Mouse (Mus musculus) thymus, adult 18-20 months (tissue): ENCODE results near the gene Cers1.

ENCODE experiments used
- DNase-seq, 2 experiments: peaks; one replicate each; pipeline ENCODE4 v3.0.0; 2022; ENCODE audit warnings: mixed read lengths in 2 of 2

The Cers1 gene

DNA sequence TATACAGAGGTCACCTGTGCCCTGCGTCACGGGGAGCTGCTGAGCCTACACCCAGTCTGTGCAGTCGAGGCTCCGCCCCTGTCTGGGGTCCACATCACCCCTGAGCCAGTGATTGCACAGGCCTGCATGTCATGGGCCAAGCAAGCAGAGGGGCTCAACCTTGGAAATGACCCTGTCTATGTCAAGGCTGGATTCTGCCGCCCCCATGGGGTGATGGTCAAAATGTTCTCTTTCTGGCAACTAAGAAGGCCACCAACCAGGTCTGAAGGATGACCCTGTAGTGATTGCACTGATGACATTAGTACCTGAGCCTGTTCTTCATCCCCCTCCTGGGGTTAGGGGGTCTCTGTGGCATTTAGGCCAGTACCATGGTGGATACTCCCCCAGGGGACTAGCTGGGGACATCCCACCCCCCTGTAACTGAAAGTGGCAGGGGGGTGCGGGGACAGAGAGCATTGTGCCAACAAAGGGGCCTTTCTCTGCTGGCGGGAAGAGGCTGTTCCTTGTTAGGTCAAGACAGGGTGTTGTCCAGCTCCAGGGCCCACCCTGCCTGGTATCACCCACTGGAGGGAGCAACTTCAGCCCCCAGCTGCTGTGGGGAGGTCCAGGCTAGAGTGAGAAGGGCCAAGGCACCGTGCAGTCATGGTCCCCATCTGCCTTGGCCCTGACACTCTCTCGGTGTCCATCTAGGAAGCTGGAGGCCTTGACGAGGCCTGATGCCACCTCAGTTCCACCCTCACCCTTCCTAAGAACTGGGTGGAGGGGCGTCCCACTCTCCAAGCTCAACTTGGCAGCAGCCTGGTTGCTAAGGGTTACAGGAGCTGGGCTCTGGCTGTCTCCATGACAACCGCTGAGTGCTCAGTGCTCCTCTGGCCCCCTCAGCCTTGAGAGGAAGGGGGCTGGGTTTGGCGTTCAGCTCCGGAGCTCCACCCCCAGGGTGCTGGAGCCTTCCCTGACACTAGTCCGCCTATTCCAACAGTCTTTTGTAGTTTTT lies 1.2 kb downstream of the Cers1 start:
- no peak for DNase-seq

DNA sequence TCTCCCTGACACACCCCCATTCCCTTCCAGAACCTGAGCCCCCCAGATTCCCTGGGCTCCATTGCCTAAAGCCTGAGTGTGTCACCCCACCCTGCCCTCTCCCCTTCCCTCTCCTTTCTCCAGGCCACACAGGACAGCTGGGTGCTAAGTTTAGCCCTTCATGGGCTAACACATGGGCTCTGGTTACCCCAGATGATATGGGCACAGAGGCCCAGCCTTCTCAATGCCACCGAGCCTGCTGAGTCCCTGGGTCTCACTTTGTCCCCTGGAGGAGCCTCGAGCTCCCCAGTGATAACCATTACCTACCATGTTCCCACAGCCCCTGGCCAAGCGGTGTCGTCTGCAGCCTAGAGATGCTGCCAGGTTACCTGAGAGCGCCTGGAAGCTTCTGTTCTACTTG lies 2.3 kb downstream of the Cers1 start:
- DNase-seq, result no peak

- no peak for DNase-seq
These were observed 8.1 kb downstream of the Cers1 start for GRCm38 (mm10) chr8:70323716-70324115.

DNA sequence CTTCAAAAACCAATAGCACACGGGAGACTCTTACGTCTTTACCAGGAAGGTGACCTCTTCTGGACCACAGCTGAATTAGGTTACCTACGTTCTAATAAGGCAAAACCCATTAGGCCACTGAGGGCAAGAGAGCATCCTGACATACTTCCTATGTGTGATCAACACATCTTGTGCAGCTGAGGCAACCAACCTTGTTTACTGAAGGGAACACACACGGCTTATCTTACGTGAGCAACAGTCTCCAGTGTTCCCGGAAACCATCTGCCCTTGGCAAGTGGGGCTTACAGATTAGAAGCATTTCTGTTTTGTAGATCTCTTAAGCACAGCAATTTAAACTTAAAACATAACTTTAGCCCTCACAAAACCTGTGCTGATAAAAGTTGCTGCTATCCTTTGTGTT lies 11.9 kb downstream of the Cers1 start:
- DNase-seq, result no peak

- DNase-seq, result no peak
These were observed 13.7 kb downstream of the Cers1 start, which contains the start of gene Gdf1 for GRCm38 (mm10) chr8:70329124-70329834. Gene Gdf1 (plus strand): TSS chr8:70329817.

DNA sequence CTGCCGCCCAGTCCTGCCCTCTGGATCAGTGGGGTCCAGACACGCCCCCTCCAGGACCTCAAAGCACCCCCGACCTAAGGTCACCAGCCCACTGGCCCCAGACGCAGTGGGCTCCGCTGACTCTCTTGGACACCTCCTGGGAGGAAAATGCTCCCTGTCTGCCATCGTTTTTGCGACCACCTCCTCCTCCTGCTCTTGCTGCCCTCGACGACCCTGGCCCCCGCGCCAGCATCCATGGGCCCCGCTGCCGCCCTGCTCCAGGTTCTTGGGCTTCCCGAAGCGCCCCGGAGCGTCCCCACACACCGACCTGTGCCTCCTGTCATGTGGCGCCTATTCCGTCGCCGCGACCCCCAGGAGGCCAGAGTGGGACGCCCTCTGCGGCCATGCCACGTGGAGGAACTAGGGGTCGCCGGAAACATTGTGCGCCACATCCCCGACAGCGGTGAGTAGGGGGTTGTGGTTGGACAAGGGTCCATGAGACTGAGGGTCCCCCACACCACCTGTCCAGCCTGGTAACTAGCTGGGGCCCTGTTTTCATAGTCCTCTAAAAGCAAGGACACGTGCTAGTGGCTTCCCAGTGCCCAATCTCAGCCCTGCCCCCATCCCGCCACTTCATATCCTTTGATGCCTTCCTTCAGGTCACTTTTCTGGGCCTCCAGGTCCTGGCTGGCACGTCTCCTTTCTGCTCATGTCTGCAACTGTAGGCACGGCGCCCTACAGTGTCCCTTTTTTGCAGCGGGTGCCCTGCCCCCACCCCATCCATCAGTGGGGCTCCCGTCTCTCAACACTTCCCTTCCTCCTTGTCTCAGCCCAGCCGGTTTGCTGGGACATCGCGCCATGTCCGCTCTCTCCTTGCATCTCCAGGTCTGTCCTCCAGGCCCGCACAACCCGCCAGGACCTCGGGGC lies 14.5 kb downstream of the Cers1 start:
- no peak for DNase-seq

GRCm38 (mm10) chr8:70330741-70331364 lies 15.3 kb downstream of the Cers1 start:
- no peak for DNase-seq

GRCm38 (mm10) chr8:70331526-70331925 lies 16.0 kb downstream of the Cers1 start:
- DNase-seq, result no peak

DNA sequence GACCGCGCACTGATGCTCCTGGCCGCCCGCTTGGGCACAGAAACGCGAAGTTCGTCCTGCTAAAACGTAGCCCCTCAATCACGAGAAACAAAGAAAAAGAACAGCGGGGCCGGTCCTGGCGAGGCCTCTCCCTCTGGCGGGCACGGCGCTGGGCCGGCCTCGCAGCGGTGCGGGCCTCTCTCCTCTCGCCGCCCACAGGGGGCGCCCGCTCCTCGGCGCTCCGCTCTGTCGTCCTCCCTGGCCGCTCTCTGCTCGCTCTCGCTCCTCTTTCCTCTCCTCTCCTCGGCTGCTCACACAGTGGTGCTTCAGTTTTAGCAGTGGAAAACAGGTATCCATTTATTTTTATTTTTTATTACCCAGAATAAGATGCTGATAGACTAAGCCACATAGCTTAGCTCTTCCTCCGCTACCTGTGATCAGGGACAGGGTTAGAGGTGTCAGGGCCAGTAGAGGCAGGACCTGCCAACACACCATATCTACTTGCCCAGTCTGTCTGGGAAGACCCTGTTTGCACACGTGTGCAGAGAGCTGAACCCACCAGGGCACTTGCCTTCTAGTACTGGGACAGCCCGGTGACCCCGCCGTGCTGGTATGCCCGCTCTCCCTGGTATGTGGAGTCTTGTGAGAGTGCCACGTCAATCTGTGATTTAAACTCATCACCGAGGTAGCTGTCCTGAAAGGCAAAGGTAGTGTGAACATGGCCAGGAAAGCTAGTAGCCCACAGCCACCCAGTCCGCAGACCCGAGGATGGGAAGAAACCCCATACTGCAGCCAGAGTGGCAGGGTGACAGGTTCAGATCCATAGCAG lies 16.7 kb downstream of the Cers1 start:
- DNase-seq, result no peak

DNA sequence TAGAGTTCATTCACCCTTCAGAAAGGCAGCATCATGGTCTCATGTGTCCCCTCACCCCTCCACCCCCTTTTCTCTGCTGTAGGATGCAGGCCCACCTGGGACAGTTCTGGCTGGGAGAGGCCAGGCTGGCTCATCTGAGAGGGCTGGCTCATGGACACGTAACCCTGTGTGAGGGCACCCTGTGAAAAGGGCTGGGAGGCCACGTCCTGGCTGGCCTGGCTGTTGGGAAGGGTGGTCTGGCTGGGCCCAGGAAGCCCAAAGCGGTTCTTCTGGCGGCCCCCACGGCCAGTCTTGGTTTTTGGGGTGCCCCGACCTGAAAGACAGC lies 17.3 kb downstream of the Cers1 start:
- DNase-seq, result no peak

GRCm38 (mm10) chr8:70338931-70339330 lies 23.4 kb downstream of the Cers1 start:
- no peak for DNase-seq

DNA sequence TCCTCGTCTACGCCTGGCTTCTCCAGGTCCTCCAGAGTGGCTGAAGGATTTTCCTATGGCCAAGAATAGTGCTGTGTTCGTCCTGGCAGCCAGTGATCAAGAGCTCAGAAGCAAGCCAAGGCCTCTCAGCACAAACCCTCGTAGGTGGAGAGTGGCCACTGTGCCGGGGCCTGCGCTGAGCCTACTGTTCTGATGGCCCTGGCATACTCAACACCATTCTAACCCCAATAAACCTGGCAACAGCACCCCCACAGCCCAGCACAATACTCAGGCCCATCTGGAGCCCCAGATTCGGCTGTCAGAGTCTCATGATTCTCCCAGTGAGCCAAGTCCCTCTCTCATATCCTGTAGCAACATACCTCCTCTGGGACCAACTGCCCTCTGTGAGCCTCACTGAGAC lies 25.1 kb downstream of the Cers1 start:
- no peak for DNase-seq

DNA sequence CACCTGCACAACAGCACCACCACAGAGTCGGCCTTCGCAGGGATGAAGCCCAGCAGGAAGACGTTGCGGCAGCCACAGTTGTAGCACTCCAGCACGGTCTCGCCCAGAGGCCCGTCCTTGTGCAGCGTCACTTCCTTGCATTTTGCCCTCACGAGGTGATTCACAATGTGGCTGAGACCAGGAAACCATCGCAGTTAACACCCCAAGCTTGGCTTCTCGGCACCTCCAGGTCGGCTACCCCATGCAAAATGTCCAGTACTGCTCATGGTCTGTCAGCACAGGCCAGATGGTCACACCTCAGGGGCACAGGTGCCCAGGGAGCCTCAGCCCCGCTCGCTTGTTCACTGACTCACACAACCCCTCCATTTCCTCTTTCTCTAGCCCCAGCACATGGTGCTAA lies 26.4 kb downstream of the Cers1 start:
- DNase-seq, result no peak

DNA sequence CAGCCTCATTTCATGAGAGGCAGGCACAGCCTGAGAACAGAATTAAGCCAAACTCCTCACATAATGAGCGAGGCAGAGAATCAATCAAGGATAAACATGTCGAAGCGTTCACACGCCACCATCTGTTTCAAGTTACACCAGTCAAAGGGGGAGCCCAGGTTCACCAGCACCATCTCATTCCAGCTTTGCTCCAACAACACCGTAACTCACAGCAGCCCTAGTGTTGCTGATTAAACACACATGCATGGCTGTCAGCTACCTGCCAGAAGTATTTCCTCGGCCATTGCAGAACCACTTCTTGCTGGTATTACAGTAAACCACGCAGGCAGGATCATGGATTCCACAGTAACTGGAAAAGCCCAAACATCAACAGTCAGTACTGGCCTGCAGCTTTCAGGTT lies 27.5 kb downstream of the Cers1 start:
- DNase-seq, result no peak

DNA sequence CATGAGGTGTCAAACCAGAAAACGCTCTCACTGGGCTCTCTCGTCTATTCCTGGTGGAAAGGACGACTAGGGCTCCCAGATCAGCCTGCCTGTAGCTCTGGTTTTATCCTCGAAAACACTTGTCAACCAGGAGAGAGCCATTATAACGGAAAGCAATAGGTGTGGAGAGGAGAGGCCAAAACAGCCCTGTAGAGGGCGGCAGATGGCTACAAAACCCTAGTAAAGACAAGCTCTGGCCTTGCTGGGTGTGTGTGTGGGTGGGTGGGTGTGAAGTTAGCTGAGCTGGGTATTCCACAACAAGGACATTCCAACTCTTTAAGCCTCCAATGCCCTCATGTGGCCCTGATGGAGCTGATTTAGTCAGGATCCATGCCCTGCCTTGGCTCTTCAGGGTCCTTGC lies 28.1 kb downstream of the Cers1 start:
- DNase-seq, result no peak

GRCm38 (mm10) chr8:70344279-70344678 lies 28.7 kb downstream of the Cers1 start:
- no peak for DNase-seq

GRCm38 (mm10) chr8:70347443-70347842 lies 31.9 kb downstream of the Cers1 start:
- no peak for DNase-seq

DNA sequence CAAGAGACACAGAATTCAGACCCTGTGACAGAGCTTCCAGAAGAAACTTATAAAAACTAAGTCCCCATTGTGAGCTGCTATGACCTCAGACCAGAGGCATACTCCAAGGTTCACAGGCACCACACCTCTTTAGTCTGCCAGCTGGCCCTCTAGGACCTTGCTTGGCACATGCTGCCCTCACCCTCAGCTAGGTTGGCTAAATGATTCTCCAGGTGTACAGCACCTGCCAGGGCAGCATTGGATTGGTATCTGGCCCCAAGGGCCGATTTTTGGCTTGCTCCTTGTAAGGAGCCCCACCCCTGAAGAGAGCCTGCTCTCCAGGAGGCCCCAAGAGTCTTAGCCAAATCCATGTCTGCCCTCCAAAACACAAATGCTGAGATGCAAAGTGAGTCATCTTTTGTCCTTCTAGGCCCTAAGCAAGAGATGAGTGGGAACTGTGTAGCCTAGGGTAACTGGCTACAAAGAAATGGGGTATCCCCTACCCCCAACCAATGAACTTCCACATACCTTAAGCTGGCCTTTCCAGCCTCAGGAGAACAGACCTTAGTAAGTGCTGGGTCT lies 32.4 kb downstream of the Cers1 start:
- no peak for DNase-seq

DNA sequence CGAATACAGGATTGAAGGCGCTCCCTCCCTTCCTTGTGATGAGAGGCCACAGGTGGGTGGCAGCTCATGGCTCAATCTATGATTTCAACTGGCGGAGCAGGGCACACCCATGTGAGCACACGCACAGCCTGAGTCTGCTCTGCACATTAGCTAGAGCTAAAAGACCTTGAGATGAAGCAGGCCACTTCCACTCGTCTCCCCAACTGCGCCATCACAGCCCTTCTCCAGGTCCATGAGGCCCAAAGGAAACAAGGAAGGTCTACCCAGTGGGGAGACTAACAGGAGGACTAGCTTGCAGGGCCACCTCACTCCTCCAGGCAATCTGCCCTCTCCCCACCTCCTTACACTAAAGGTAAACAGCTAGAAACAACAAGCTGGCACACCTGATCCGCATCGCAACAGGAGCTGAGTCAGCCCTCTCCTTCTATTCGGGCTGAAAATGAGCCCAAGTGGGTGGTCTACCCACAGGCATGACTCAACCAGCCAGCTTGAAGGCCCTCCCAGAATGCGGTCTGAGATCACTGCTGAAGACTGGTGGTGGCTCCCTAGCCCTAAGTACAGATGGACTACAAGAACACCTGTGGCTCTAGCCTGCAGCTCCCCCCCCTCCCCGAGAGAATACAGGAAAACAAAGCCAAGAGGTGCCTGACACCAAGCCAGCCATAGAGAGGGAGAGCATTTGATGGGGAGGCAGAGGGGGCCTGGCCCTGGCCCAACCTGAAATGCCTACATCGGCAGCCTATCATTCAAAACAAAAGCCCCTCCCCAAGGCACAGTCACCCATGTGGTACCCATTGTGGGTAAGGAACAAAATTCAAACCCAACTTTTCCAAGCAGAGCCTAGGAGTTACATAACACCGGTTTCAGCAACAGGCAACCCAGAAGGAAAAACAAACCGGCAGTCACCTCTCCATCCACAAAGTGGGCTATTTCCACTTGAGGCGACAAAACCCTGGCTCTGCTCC lies 35.7 kb downstream of the Cers1 start:
- DNase-seq, result no peak

GRCm38 (mm10) chr8:70352000-70352384 lies 36.4 kb downstream of the Cers1 start:
- DNase-seq, result no peak
